Mouse (Mus musculus) CH12.LX (cell line): ENCODE results near the gene Amer1.

ENCODE experiments used
- CTCF ChIP-seq, 2 experiments: IDR thresholded peaks in 1 of 2; conservative IDR thresholded peaks in 1 of 2; 2 replicates each; pipeline ENCODE4 v1.5.1; 2011 to 2012; ENCODE audit warnings: low read depth in 2 of 2, low read length in 2 of 2, improper control_type of control experiment in 1 of 2, inconsistent platforms in 1 of 2, mild to moderate bottlenecking in 1 of 2, moderate library complexity in 1 of 2
- ELF1 ChIP-seq: IDR thresholded peaks from 2 replicates; pipeline ENCODE4 v1.6.1; 2014; ENCODE audit warnings: low read depth, mild to moderate bottlenecking, inconsistent platforms, low read length, improper control_type of control experiment
- EP300 ChIP-seq: IDR thresholded peaks from 2 replicates; pipeline ENCODE4 v1.6.1; 2011; ENCODE audit warnings: low read length, improper control_type of control experiment
- HCFC1 ChIP-seq: IDR thresholded peaks from 2 replicates; pipeline ENCODE4 v1.6.1; 2012; ENCODE audit warnings: low read depth, mild to moderate bottlenecking, inconsistent platforms, low read length, improper control_type of control experiment
- IRF4 ChIP-seq: IDR thresholded peaks from 2 replicates; pipeline ENCODE4 v1.6.1; 2014; ENCODE audit warnings: low read depth, mild to moderate bottlenecking, inconsistent platforms, low read length, improper control_type of control experiment
- JUND ChIP-seq: conservative IDR thresholded peaks from 2 replicates; pipeline ENCODE4 v1.6.1; 2011; ENCODE audit warnings: low read depth, low read length, improper control_type of control experiment
- MAX ChIP-seq: IDR thresholded peaks from 2 replicates; pipeline ENCODE4 v1.6.1; 2011; ENCODE audit warnings: low read length, improper control_type of control experiment
- NELFE ChIP-seq: IDR thresholded peaks from 2 replicates; pipeline ENCODE4 v1.6.1; 2011; ENCODE audit warnings: low read depth, low read length, improper control_type of control experiment
- POLR2A ChIP-seq: IDR thresholded peaks from 2 replicates; pipeline ENCODE4 v1.6.1; 2011; ENCODE audit warnings: low read depth, mild to moderate bottlenecking, improper control_type of control experiment, low read length
- USF2 ChIP-seq: conservative IDR thresholded peaks from 2 replicates; pipeline ENCODE4 v1.6.1; 2011; ENCODE audit warnings: low read depth, low read length, improper control_type of control experiment
- ZC3H11A ChIP-seq: IDR thresholded peaks from 2 replicates; pipeline ENCODE4 v1.6.1; 2012; ENCODE audit warnings: low read depth, mild to moderate bottlenecking, inconsistent platforms, low read length, improper control_type of control experiment
- ZKSCAN1 ChIP-seq: IDR thresholded peaks from 2 replicates; pipeline ENCODE4 v1.6.1; 2012; ENCODE audit warnings: low read depth, inconsistent platforms, low read length, improper control_type of control experiment, borderline replicate concordance
- ZNF384 ChIP-seq: IDR thresholded peaks from 2 replicates; pipeline ENCODE4 v1.6.1; 2012; ENCODE audit warnings: low read depth, low read length, improper control_type of control experiment, inconsistent platforms

DNA sequence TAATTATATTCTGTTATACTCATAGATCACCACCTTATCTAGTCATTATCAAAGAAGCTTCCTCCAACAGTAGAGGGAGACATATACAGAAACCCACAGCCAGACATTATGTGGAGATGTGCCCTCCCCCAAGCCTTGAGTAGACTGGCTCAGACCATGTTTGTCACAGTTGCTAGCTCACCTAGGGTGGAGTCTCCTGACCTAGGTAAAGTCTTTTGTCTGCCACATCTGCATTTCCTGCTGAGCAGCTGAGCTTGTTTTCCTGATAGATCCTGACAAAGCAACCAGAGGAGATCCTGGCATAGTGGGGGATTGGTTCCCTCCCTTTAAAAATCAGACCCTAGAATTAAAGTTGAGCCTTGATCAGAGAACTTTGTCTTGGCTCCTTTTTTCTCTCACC is 71.6 kb downstream of the Amer1 start:
- TF ChIP-seq ZNF384 (no peak), POLR2A (no peak), IRF4 (no peak), CTCF (conservative IDR thresholded peaks at IDR 0.05 in 1 of 2, IDR thresholded peaks at IDR 0.05 in 1 of 2; ENCODE audit: low read depth in 2 of 2, low read length in 2 of 2) (no peak), MAX (no peak), HCFC1 (no peak), ZC3H11A (no peak), EP300 (no peak), ELF1 (no peak), USF2 (no peak), NELFE (no peak), JUND (no peak), ZKSCAN1 (no peak)
